Mouse (Mus musculus) granulocyte monocyte progenitor cell, adult 5-6 weeks (primary cell): ENCODE measurements around the gene Fam76a. TPM values are rescaled to one million over a fixed set of nuclear protein-coding genes. Genes with fewer than 3 reads are reported as not detected.

ENCODE experiments used
- ATAC-seq: replicated peaks from 2 replicates; pipeline ENCODE4 v1.8.0; 2016; ENCODE audit warnings: mild to moderate bottlenecking, moderate TSS enrichment, inconsistent platforms; ENCODE audit not compliant: poor library complexity, severe bottlenecking
- total RNA-seq, 2 experiments: library from RNA; stranded (forward) in 1 of 2; stranded (reverse) in 1 of 2; fragments of 200-712, 200-1000 nt in 1 of 2; fragments of >200 nt in 1 of 2; fragmentation: Nextera tagmentation in 1 of 2; gene quantifications; 2 replicates each; pipeline ENCODE4 v1.2.3; 2014 to 2017

The Fam76a gene
- total RNA-seq, 2 experiments from 2014 or later: 17.6 to 25.0 TPM

- no peak for ATAC-seq
Observed at GRCm38 (mm10) chr4:132904765-132905309, 17.5 kb downstream of the Fam76a start.

GRCm38 (mm10) chr4:132904071-132904470, 18.3 kb downstream of the Fam76a start:
- ATAC-seq: no peak

GRCm38 (mm10) chr4:132898197-132898596, 24.2 kb downstream of the Fam76a start:
- ATAC-seq: no peak

- no peak for ATAC-seq
Observed at GRCm38 (mm10) chr4:132894402-132894801, 28.0 kb downstream of the Fam76a start.

- no peak for ATAC-seq
Observed at GRCm38 (mm10) chr4:132884844-132885374, 37.4 kb downstream of the Fam76a start.

- peak; percentile 81 for ATAC-seq
Observed at GRCm38 (mm10) chr4:132884064-132884843, 38.1 kb downstream of the Fam76a start, which contains the start of gene Stx12. TSS of gene Stx12 (minus strand) at chr4:132884509.

- peak; percentile 79 for ATAC-seq
Observed at GRCm38 (mm10) chr4:132883561-132884063, 38.7 kb downstream of the Fam76a start.

- ATAC-seq: no peak
Observed at GRCm38 (mm10) chr4:132874363-132875097, 47.8 kb downstream of the Fam76a start.

- ATAC-seq: no peak
Observed at GRCm38 (mm10) chr4:132873481-132874362, 48.6 kb downstream of the Fam76a start.

- ATAC-seq: no peak
Observed at GRCm38 (mm10) chr4:132871116-132871515, 51.2 kb downstream of the Fam76a start.

- ATAC-seq: no peak
Observed at GRCm38 (mm10) chr4:132864856-132865255, 57.5 kb downstream of the Fam76a start.

- ATAC-seq: no peak
Observed at GRCm38 (mm10) chr4:132863012-132863411, 59.3 kb downstream of the Fam76a start.

- ATAC-seq: no peak
Observed at GRCm38 (mm10) chr4:132860880-132861279, 61.5 kb downstream of the Fam76a start.

Other genes starting within 250 kb of the Fam76a start
- gene Xkr8, start 190.0 kb downstream of the Fam76a start, total RNA-seq (2014; fragmentation: Nextera tagmentation): 2.9 and 4.4 TPM in 2 replicates
- 5.1 and 15.0 TPM in 2 replicates for gene Xkr8, start 190.0 kb downstream of the Fam76a start, total RNA-seq (2017)
- 0.47 TPM in 1 of 2 replicates, not detected in the other for gene Smpdl3b, start 165.3 kb downstream of the Fam76a start, total RNA-seq (2014; fragmentation: Nextera tagmentation)
- gene Smpdl3b, start 165.3 kb downstream of the Fam76a start, total RNA-seq (2017): 1.7 TPM in 1 of 2 replicates, not detected in the other
- 87.0 and 114 TPM in 2 replicates for gene Rpa2, start 154.2 kb downstream of the Fam76a start, total RNA-seq (2014; fragmentation: Nextera tagmentation)
- gene Rpa2, start 154.2 kb downstream of the Fam76a start, total RNA-seq (2017): 66.8 and 69.9 TPM in 2 replicates
- gene Themis2, start 126.2 kb downstream of the Fam76a start, total RNA-seq (2014; fragmentation: Nextera tagmentation): 43.6 and 56.7 TPM in 2 replicates
- 18.4 and 18.7 TPM in 2 replicates for gene Themis2, start 126.2 kb downstream of the Fam76a start, total RNA-seq (2017)
- gene Ppp1r8, start 79.4 kb downstream of the Fam76a start, total RNA-seq (2014; fragmentation: Nextera tagmentation): 59.6 and 70.9 TPM in 2 replicates
- 67.6 and 85.2 TPM in 2 replicates for gene Ppp1r8, start 79.4 kb downstream of the Fam76a start, total RNA-seq (2017)
- gene Stx12, start 38.0 kb downstream of the Fam76a start, total RNA-seq (2014; fragmentation: Nextera tagmentation): 22.0 and 39.8 TPM in 2 replicates
- gene Stx12, start 38.0 kb downstream of the Fam76a start, total RNA-seq (2017): 26.5 and 29.6 TPM in 2 replicates
- gene Fgr, start 51.5 kb upstream of the Fam76a start, total RNA-seq (2014; fragmentation: Nextera tagmentation): not detected in 2 replicates
- 0.99 and 2.4 TPM in 2 replicates for gene Fgr, start 51.5 kb upstream of the Fam76a start, total RNA-seq (2017)
- 1.3 and 4.7 TPM in 2 replicates for gene Ahdc1, start 88.7 kb upstream of the Fam76a start, total RNA-seq (2014; fragmentation: Nextera tagmentation)
- gene Ahdc1, start 88.7 kb upstream of the Fam76a start, total RNA-seq (2017): 0.26 and 0.93 TPM in 2 replicates
- 109 and 147 TPM in 2 replicates for gene Wasf2, start 207.9 kb upstream of the Fam76a start, total RNA-seq (2014; fragmentation: Nextera tagmentation)
- 34.1 and 37.3 TPM in 2 replicates for gene Wasf2, start 207.9 kb upstream of the Fam76a start, total RNA-seq (2017)